Mouse (Mus musculus): ENCODE results near the gene Gemin2.
"Not testable (repeated sequence)": the region's sequence is repeated elsewhere in the genome, so short reads cannot be mapped to it uniquely, and the experiment has no call there.

Gene Gemin2

DNA sequence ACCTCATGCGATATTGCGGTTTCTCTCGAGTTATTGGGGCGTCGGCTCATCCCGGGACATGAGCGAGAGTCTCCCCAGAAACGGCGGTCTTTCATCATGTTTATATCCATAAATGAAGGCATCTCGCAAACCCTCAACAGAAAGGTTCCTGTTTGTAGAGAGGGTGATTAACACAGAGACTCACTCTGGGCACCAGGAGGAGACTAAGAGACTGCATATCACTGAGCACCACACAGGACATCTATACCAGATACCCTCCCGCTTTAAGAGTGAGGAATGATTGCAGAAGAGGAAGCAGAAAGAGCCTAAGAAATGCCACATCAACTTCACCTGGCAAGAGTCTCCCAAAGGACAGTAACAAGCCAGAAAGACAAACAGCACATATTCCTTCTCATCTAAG is 43.0 kb downstream of the Gemin2 start:
- DNase-seq (ENCODE audit: extremely low spot score, low read depth, low spot score), result no peak

DNA sequence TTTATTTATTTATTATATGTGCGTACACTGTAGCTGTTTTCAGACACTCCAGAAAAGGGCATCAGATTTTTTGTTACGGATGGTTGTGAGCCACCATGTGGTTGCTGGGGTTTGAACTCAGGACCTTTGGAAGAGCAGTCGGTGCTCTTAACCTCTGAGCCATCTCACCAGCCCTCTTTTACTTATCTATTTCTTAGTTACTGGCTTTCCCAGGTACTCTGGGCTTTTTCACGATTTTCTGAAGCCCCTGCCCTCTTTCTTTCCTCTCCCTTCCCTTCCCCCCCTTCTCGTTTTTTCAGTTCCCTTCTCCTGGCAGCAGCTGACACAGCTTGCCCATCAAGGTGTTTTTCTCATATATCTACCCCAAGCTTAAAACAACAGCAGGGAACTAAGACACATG is 45.0 kb downstream of the Gemin2 start:
- DNase-seq (ENCODE audit: extremely low spot score, low read depth, low spot score), result not testable (repeated sequence)

DNA sequence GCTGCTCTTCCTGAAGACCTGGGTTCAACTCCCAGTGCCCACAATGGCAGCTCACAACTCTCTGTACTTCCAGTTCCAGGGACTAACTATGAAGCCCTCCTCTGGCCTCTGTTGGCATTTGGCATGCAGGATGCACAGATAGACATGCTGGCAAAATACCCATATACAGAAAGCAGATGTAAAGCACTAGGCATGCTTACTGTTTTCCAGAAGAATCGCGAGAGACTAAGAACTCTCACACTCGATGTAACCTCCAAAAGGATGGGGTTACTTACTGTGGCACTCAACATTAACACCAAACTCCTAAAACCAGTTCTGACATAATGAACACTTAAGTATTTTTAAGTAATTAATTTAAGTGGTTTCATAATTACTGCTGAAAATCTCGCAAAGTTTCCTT is 47.1 kb downstream of the Gemin2 start:
- no peak for DNase-seq (ENCODE audit: extremely low spot score, low read depth, low spot score)

DNA sequence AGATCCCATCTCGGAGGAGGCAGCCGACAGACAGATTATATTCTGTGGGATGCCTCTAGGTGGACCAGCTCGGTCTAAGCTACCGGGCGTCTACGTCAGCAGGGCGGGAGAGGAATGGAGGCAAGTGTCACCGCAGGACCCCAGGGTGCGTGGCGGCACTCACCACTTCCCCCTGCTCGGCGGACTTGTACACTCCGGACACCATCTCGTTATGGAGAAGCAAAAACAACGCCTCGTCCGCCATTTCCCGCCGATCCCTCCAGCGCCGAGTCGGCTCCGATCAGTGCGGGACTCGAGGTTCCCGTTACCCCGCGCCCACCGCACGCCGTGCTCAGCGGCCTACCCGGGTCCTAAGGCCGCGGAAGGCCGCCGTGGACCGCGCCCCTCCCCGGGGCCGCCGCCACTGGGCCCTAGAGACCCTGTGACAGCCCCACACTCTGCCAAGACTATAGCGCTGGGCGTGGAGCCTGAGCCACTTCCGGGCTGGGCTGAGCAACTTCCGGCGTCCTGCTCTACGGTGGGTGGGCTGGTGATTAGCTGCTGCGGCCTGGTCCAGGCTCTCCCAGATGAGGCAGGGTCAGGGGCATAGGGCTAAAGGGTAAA is 47.9 kb downstream of the Gemin2 start, which contains the start of gene Trappc6b:
Gene Trappc6b, minus strand, starts transcription at position 480 of the 603 bp plus-strand sequence.
- no peak for DNase-seq (ENCODE audit: extremely low spot score, low read depth, low spot score)

DNA sequence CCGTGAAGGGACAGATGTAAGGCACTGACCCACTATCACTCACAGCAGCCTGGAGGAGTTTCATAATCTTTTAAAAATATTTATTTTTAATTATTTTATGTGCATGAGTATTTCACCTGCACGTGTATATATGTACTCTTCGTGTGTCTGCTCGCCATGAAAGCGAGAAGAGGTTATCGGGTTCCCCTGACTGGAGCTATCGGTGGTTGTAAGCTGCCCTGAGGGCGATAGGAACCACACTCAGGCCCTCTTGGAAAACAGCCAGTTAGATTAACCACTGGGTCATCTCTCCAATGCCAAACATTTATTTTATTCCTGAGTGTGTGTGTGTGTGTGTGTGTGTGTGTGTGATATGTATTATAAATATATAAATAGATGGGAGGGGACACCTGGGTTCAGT is 51.6 kb downstream of the Gemin2 start:
- no peak for DNase-seq (ENCODE audit: extremely low spot score, low read depth, low spot score)

DNA sequence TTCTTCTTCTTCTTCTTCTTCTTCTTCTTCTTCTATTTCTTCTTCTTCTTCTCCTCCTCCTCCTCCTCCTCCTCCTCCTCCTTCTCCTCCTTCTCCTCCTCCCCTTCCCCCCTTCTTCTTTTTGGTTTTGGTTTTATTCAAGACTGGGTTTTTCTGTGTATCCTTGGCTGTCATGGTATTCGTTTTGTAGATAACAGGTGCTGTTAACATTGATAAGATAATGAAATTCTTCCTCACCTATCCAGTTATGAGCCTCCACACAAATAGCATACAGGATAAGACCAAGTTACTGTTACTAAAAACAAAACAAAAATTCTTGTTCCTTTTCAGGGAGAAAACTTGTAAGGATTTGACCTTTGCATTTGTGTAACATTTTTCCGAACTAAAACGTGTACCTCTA is 52.6 kb downstream of the Gemin2 start:
- DNase-seq (ENCODE audit: extremely low spot score, low read depth, low spot score), result no peak

DNA sequence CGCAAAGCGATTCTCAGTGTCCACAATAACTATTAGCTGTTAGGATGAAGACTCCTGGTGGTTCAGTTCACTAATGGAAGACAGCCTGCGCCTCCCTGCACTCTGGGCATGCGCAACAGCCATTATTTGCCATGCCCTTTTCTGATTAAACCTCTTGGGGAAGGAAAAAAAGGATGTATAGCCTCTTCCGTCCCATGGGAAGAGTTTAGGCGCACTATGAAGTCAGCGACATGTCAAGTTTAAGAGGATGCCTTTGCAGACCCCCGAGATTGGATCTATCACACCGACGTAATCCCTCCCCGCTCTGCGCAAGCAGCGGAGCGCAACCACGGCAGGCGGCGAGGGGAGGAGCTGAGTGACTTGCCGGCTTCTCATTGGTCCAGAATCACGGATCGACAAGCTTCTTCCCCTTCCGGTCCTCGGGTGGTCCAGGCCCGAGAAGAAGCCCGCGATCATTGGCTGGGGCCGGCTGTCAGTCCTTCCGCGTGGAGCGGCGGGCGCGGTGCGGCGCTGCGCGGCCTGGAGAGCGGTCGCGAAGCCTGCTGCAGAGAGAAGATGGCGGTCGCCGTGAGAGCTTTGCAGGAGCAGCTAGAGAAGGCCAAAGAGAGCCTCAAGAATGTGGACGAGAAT is 53.4 kb downstream of the Gemin2 start, which contains the start of gene Pnn:
Gene Pnn, plus strand, starts transcription at position 437 of the 630 bp plus-strand sequence.
- DNase-seq (ENCODE audit: extremely low spot score, low read depth, low spot score), result peak; percentile 93

DNA sequence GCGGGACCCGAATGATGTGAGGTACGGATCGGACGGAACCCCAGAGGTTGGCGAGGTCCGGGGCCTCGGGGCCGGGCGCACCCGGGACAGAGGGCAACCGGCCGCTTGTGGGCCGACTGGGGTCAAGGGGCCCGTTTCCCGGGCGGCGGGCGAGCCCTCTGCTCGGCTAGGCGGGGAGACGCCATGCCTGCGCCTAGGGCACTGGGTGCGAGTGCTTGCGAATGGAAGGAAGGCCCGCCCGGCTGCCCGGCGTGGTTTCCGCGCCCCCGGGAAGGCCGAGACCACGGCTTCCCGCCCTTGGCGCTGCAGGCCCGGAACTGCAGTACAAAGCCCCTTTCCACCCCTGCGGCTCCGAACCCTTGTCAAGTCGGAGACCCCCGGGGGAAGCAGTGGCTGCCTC is 53.9 kb downstream of the Gemin2 start:
- no peak for DNase-seq (ENCODE audit: extremely low spot score, low read depth, low spot score)

DNA sequence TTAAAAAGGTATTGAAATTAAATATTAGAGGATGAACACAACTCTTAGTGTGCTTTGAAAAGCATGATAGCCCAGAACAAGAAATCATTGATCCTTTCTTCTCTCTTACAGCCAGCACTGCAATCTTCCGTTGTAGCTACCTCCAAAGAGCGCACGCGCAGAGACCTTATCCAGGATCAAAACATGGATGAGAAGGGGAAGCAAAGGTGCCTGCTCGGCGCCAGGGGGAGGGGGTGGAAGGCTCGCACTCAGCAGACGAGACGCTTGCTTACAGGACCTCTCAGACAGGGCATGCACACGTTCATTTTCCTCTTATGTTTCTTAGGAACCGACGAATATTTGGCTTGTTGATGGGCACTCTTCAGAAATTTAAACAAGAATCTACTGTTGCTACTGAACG is 55.6 kb downstream of the Gemin2 start:
- DNase-seq (ENCODE audit: extremely low spot score, low read depth, low spot score), result no peak

DNA sequence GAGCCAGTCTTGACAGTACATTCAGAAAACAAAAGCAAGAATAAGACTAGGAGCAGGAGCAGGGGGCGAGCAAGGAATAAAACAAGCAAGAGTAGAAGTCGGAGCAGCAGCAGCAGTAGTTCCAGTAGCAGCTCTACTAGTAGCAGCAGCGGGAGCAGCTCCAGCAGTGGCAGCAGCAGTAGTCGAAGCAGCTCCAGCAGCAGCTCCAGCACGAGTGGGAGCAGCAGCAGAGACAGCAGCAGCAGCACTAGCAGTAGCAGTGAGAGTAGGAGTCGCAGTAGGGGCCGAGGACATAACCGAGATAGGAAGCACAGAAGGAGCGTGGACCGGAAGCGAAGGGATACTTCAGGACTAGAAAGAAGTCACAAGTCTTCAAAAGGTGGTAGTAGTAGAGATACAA is 59.1 kb downstream of the Gemin2 start:
- DNase-seq (ENCODE audit: extremely low spot score, low read depth, low spot score), result no peak

DNA sequence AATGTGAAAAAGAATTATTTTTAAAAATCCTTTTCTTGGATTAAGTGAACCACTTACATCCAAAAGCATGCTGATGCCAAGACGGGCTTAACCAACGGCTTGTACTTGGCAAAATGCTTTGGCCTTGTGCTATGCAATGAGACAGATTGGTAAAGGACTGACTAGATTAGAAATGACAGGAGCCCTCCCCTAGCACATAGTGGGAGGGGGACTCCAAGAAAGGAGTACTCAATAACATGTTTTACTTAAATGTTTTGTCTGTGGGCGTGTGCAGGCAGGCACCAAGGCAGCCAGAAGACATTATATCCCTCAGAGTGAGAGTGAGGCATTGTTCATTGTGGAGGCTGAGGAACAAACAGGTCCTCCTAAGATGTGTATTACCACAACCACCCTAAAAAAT is 60.9 kb downstream of the Gemin2 start:
- no peak for DNase-seq (ENCODE audit: extremely low spot score, low read depth, low spot score)

DNA sequence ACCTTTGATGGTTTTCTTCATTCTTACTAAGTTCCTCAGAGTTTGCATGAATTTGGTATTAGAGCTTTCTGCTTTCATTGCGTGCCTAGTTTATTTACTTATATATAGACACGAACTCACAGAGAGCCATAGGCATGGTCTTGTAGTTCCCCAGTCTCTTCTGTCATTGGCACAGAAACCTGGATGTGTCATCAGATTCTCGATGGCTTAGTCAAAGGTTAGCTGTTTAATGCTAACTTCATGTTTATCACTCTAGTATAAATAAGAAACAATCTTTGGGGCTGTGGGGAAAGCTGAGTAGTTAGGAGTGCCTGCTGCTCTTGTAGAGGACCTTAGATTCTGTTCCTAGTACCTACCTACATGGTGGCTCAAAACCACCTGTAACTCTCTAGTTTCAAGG is 63.8 kb downstream of the Gemin2 start:
- no peak for DNase-seq (ENCODE audit: extremely low spot score, low read depth, low spot score)

DNA sequence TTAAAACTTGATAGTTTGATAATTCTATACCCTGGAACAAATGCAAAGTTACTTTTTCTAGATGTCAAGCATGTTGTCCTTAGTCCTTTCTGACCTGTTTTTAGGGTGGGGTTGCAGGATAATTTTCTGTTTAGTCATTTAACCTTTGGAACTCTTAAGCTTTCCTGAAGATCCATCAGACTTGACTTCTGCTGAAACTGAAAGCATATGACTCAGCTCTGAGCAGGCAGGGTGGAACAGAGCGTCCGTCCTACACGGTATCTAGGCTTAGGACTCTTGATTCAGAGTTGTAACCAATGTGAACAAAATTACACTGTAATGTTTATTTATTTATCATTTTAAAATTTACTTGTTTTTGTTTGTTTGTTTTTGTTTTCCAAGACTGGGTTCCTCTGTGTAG is 64.7 kb downstream of the Gemin2 start:
- DNase-seq (ENCODE audit: extremely low spot score, low read depth, low spot score), result no peak

Measured in hindlimb bud, embryonic 11.5 days (tissue).